Mouse (Mus musculus) kidney, postnatal 0 days (tissue): ENCODE measurements around the gene Grid2. TPM values are rescaled to one million over a fixed set of nuclear protein-coding genes. Genes with fewer than 3 reads are reported as not detected.

Experiments
- ATAC-seq: fragments of 200-750 bp; cut with Nextera tagmentation; replicated peaks from 2 replicates; pipeline ENCODE4 v1.8.0; 2017; ENCODE audit warnings: low read depth, moderate number of reproducible peaks, moderate TSS enrichment, moderate library complexity; ENCODE audit not compliant: low FRiP score
- DNase-seq: peaks from one replicate; pipeline ENCODE4 v3.0.0-alpha.2; 2016; ENCODE audit warnings: low spot score
- H3K27ac ChIP-seq: fragments of 300-500 bp; sonication (generic); 2 replicates; pipeline ENCODE4 v1.5.1; 2014; ENCODE audit warnings: mild to moderate bottlenecking
- H3K27me3 ChIP-seq: fragments of 300-500 bp; sonication (generic); 2 replicates; pipeline ENCODE4 v1.6.1; 2014; ENCODE audit warnings: low read length, mixed read lengths; ENCODE audit not compliant: insufficient read depth
- H3K36me3 ChIP-seq: fragments of 300-500 bp; sonication (generic); 2 replicates; pipeline ENCODE4 v1.6.1; 2014; ENCODE audit warnings: low read length, mixed read lengths; ENCODE audit not compliant: insufficient read depth
- H3K4me1 ChIP-seq: fragments of 300-500 bp; sonication (generic); replicated peaks from 2 replicates; pipeline ENCODE4 v1.6.1; 2014; ENCODE audit warnings: antibody characterized with exemption, low read length, mixed read lengths; ENCODE audit not compliant: insufficient read depth
- H3K4me2 ChIP-seq: fragments of 300-500 bp; sonication (generic); 2 replicates; pipeline ENCODE4 v1.6.1; 2014; ENCODE audit warnings: mild to moderate bottlenecking, low read length, moderate library complexity, mixed read lengths
- H3K4me3 ChIP-seq: fragments of 300-500 bp; sonication (generic); replicated peaks from 2 replicates; pipeline ENCODE4 v1.5.1; 2014; ENCODE audit warnings: low read depth, low read length
- H3K9ac ChIP-seq: fragments of 300-500 bp; sonication (generic); 2 replicates; pipeline ENCODE4 v1.6.1; 2014; ENCODE audit warnings: low read depth, low read length
- H3K9me3 ChIP-seq: fragments of 300-500 bp; sonication (generic); replicated peaks from 2 replicates; pipeline ENCODE4 v1.6.1; 2016; ENCODE audit warnings: low read length, inconsistent platforms, mixed read lengths
- CTCF ChIP-seq: IDR thresholded peaks from 2 replicates; pipeline ENCODE4 v1.5.1; 2016; ENCODE audit warnings: antibody characterized with exemption, low read depth, mild to moderate bottlenecking, moderate library complexity
- WGBS: fragments of 180-500 bp; shearing (Covaris S2); extraction: QIAGEN DNeasy Blood & Tissue Kit; methylation state at CpG from one replicate; pipeline ENCODE4 v1.1.7; 2014; 5-methylcytosine and 5-hydroxymethylcytosine counted together
- polyA plus RNA-seq: library from polyadenylated mRNA; unstranded; fragments of >200 nt; fragmentation: Nextera tagmentation; extraction: Ambion mirVana; gene quantifications from 2 replicates; pipeline ENCODE4 v1.2.1, GENCODE M21; 2015

The Grid2 gene
- polyA plus RNA-seq, 1 experiment from 2014 or later = 0.21 TPM

GRCm38 (mm10) chr6:64264224-64264623 lies 1008.5 kb downstream of the Grid2 start:
- Histone ChIP-seq H3K36me3 (no peaks in the 10 kb centered on the region), H3K9me3 (no peaks in the 10 kb centered on the region), H3K27me3 (no peaks in the 10 kb centered on the region), H3K27ac (no peak overlapping the region), H3K4me2 (no peak overlapping the region), H3K4me3 (no peak overlapping the region), H3K9ac (no peak overlapping the region), H3K4me1 (no peaks in the 10 kb centered on the region)
- TF ChIP-seq CTCF = no peak
- ATAC-seq = no peak
- 94% methylated on average over 2 of the region's 2 CpGs for WGBS
- DNase-seq = no peak

GRCm38 (mm10) chr6:64274319-64275114 lies 1018.8 kb downstream of the Grid2 start:
- Histone ChIP-seq H3K4me1 (no peaks in the 10 kb centered on the region), H3K9me3 (no peaks in the 10 kb centered on the region), H3K9ac (no peak overlapping the region), H3K36me3 (no peaks in the 10 kb centered on the region), H3K4me2 (no peak overlapping the region), H3K27me3 (no peaks in the 10 kb centered on the region), H3K27ac (no peak overlapping the region), H3K4me3 (no peak overlapping the region)
- no peak for DNase-seq
- no peak for ATAC-seq
- WGBS = 36% methylated on average over 2 of the region's 2 CpGs
- no peak for TF ChIP-seq CTCF

GRCm38 (mm10) chr6:64279927-64280326 lies 1024.3 kb downstream of the Grid2 start:
- DNase-seq = no peak
- Histone ChIP-seq H3K9me3 (no peaks in the 10 kb centered on the region), H3K4me2 (no peak overlapping the region), H3K4me1 (no peaks in the 10 kb centered on the region), H3K36me3 (no peaks in the 10 kb centered on the region), H3K4me3 (no peak overlapping the region), H3K27me3 (no peaks in the 10 kb centered on the region), H3K27ac (no peak overlapping the region), H3K9ac (no peak overlapping the region)
- no peak for ATAC-seq
- TF ChIP-seq CTCF = no peak
- WGBS = 92% methylated on average over 2 of the region's 2 CpGs

- no peak for ATAC-seq
- Histone ChIP-seq H3K9ac (no peak overlapping the region), H3K36me3 (no peaks in the 10 kb centered on the region), H3K27ac (no peak overlapping the region), H3K4me1 (no peaks in the 10 kb centered on the region), H3K27me3 (no peaks in the 10 kb centered on the region), H3K9me3 (no peaks in the 10 kb centered on the region), H3K4me2 (no peak overlapping the region), H3K4me3 (no peak overlapping the region)
- no peak for DNase-seq
- 84% methylated on average over 1 of the region's 1 CpGs for WGBS
- TF ChIP-seq CTCF = no peak
Observed at GRCm38 (mm10) chr6:64293761-64294160, 1038.1 kb downstream of the Grid2 start.

- no peaks in the 10 kb centered on the region for H3K4me1 ChIP-seq
- H3K27ac ChIP-seq = no peak overlapping the region
- no peak overlapping the region for H3K4me3 ChIP-seq
- ATAC-seq (no peak), DNase-seq (no peak)
- H3K4me2 ChIP-seq = no peak overlapping the region
- H3K9me3 ChIP-seq = no peaks in the 10 kb centered on the region
- no peaks in the 10 kb centered on the region for H3K36me3 ChIP-seq
- no peak overlapping the region for H3K9ac ChIP-seq
- no peak for TF ChIP-seq CTCF
- WGBS = 63% methylated on average over 1 of the region's 1 CpGs
- H3K27me3 ChIP-seq = no peaks in the 10 kb centered on the region
Observed at GRCm38 (mm10) chr6:64297633-64298032, 1042.0 kb downstream of the Grid2 start.

- no peaks in the 10 kb centered on the region for H3K36me3 ChIP-seq
- H3K4me2 ChIP-seq = no peak overlapping the region
- H3K4me3 ChIP-seq = no peak overlapping the region
- H3K9me3 ChIP-seq = no peaks in the 10 kb centered on the region
- H3K9ac ChIP-seq = no peak overlapping the region
- ATAC-seq (no peak), DNase-seq (no peak)
- H3K27ac ChIP-seq = no peak overlapping the region
- no peaks in the 10 kb centered on the region for H3K27me3 ChIP-seq
- 67% methylated on average over 2 of the region's 2 CpGs for WGBS
- H3K4me1 ChIP-seq = no peaks in the 10 kb centered on the region
- TF ChIP-seq CTCF = no peak
Observed at GRCm38 (mm10) chr6:64304709-64305476, 1049.2 kb downstream of the Grid2 start.
